Mouse (Mus musculus) kidney, adult 18-20 months (tissue): ENCODE results near the gene Wdr91.

Experiments used
- DNase-seq: peaks from one replicate; pipeline ENCODE4 v3.0.0; 2021

Gene Wdr91

DNA sequence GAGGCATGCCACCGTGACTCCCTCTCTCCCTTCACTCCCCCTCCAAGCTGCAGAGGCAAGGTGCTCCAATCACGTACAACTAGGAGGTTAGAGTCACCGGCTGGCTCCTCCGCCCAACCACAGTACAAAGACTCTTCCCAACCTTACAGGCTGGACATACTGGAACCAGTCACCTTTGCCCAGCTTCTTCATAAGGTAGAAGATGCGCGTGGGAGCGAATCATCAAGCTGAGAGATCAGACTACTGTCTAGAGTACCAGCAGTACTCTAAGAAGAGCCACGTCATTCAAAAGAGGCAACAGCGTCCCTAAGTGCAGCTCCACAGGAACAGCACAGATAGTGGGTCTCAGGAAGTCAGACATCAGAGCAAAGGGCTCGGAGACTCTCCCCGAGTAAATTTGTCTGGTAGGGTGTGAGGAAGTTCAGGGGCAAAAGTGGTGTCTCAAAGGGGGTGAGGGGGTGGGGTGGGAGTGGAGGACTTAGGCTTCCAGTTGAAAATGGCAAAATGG lies 49.1 kb downstream of the Wdr91 start:
- no peak for DNase-seq

GRCm38 (mm10) chr6:34832352-34832751 lies 78.3 kb downstream of the Wdr91 start:
- no peak for DNase-seq
